Mouse (Mus musculus): ENCODE data around the gene Olfml3. TPM values are rescaled to one million over a fixed set of nuclear protein-coding genes. Genes with fewer than 3 reads are reported as not detected.

Olfml3 gene
- total RNA-seq, 2 experiments from 2014 or later, result 4.8 to 5.3 TPM

- peak; percentile 57 for DNase-seq
- intact Hi-C loops (cut with DNase I), result no loop called here
These were observed 21.8 kb downstream of the Olfml3 start for GRCm38 (mm10) chr3:103715762-103716693.

- no peak for DNase-seq
- intact Hi-C loops (cut with DNase I), result no loop called here
These were observed 22.9 kb downstream of the Olfml3 start for GRCm38 (mm10) chr3:103714942-103715341.

GRCm38 (mm10) chr3:103714236-103714875, 23.4 kb downstream of the Olfml3 start:
- intact Hi-C loops (cut with DNase I), result no loop called here
- no peak for DNase-seq

- no peak for DNase-seq
- intact Hi-C loops (cut with DNase I), result no loop called here
These were observed 25.6 kb downstream of the Olfml3 start for GRCm38 (mm10) chr3:103712196-103712595.

- DNase-seq, result no peak
- intact Hi-C loops (cut with DNase I), result no loop called here
These were observed 28.2 kb downstream of the Olfml3 start for GRCm38 (mm10) chr3:103709470-103710040.

GRCm38 (mm10) chr3:103705426-103705825, 32.4 kb downstream of the Olfml3 start:
- no peak for DNase-seq
- intact Hi-C loops (cut with DNase I), result no loop called here

GRCm38 (mm10) chr3:103704661-103705060, 33.1 kb downstream of the Olfml3 start:
- DNase-seq, result no peak
- intact Hi-C loops (cut with DNase I), result no loop called here

- intact Hi-C loops (cut with DNase I), result no loop called here
- no peak for DNase-seq
These were observed 41.3 kb downstream of the Olfml3 start for GRCm38 (mm10) chr3:103696388-103696925.

GRCm38 (mm10) chr3:103695556-103695955, 42.2 kb downstream of the Olfml3 start:
- intact Hi-C loops (cut with DNase I), result no loop called here
- DNase-seq, result no peak

GRCm38 (mm10) chr3:103690506-103690905, 47.3 kb downstream of the Olfml3 start:
- intact Hi-C loops (cut with DNase I), result no loop called here
- DNase-seq, result peak in 1 of 2 experiments; percentile 14

- intact Hi-C loops (cut with DNase I), result no loop called here
- DNase-seq, result no peak
These were observed 48.8 kb downstream of the Olfml3 start for GRCm38 (mm10) chr3:103689043-103689442.

- intact Hi-C loops (cut with DNase I), result no loop called here
- no peak for DNase-seq
These were observed 53.9 kb downstream of the Olfml3 start for GRCm38 (mm10) chr3:103683966-103684319.

- intact Hi-C loops (cut with DNase I), result no loop called here
- DNase-seq, result no peak
These were observed 54.4 kb downstream of the Olfml3 start for GRCm38 (mm10) chr3:103683234-103683965.

- intact Hi-C loops (cut with DNase I), result no loop called here
- no peak for DNase-seq
These were observed 55.3 kb downstream of the Olfml3 start for GRCm38 (mm10) chr3:103682473-103682872.

GRCm38 (mm10) chr3:103678811-103679210, 59.0 kb downstream of the Olfml3 start:
- intact Hi-C loops (cut with DNase I), result no loop called here
- no peak for DNase-seq

- DNase-seq, result no peak
- intact Hi-C loops (cut with DNase I), result no loop called here
These were observed 65.1 kb downstream of the Olfml3 start for GRCm38 (mm10) chr3:103672716-103673115.

Measured in heart, postnatal 14 days (tissue).